Mouse (Mus musculus): ENCODE data around the gene Aldh2. TPM values are rescaled to one million over a fixed set of nuclear protein-coding genes. Genes with fewer than 3 reads are reported as not detected.

The Aldh2 gene
- polyA plus RNA-seq, 2 experiments = 108 to 328 TPM

GRCm38 (mm10) chr5:121586400-121587039 is 7.1 kb downstream of the Aldh2 start:
- Histone ChIP-seq H3K4me1 (ENCODE audit: control insufficient read depth, insufficient read depth, low read length) (peaks cover 12% of the 10 kb centered on the region), H3K27ac (replicated peaks; ENCODE audit: low read depth, low read length) (no peak overlapping the region), H3K9me3 (ENCODE audit: control insufficient read depth, low read length) (no peaks in the 10 kb centered on the region), H3K4me2 (replicated peaks; ENCODE audit: low read depth, low read length, severe bottlenecking) (no peak overlapping the region), H3K27me3 (ENCODE audit: control insufficient read depth, insufficient read depth, low read length) (no peaks in the 10 kb centered on the region), H3K9ac (ENCODE audit: low read depth, low read length, severe bottlenecking) (no peak overlapping the region), H3K4me3 (replicated peaks; ENCODE audit: low read length) (no peak overlapping the region), H3K36me3 (ENCODE audit: control insufficient read depth, insufficient read depth, low read length) (no peaks in the 10 kb centered on the region; the same call in none of the 2 replicates)
- no peak for TF ChIP-seq POLR2A (IDR thresholded peaks at IDR 0.05; ENCODE audit: borderline replicate concordance, extremely low read depth, insufficient read depth, insufficient read length)
- ATAC-seq (ENCODE audit: low FRiP score, low read depth) = no peak
- WGBS = 57% methylated on average over 6 of the region's 6 CpGs
- no peak for DNase-seq (ENCODE audit: low spot score)

GRCm38 (mm10) chr5:121585699-121586098 is 7.9 kb downstream of the Aldh2 start:
- no peak overlapping the region for H3K4me2 ChIP-seq (replicated peaks; ENCODE audit: low read depth, low read length, severe bottlenecking)
- H3K27me3 ChIP-seq (ENCODE audit: control insufficient read depth, insufficient read depth, low read length) = no peaks in the 10 kb centered on the region
- H3K9ac ChIP-seq (ENCODE audit: low read depth, low read length, severe bottlenecking) = no peak overlapping the region
- H3K36me3 ChIP-seq (ENCODE audit: control insufficient read depth, insufficient read depth, low read length) = peaks cover 4% of the 10 kb centered on the region
- no peak for ATAC-seq (ENCODE audit: low FRiP score, low read depth)
- no peaks in the 10 kb centered on the region for H3K9me3 ChIP-seq (ENCODE audit: control insufficient read depth, low read length)
- peaks cover 12% of the 10 kb centered on the region for H3K4me1 ChIP-seq (ENCODE audit: control insufficient read depth, insufficient read depth, low read length)
- no peak for TF ChIP-seq POLR2A (IDR thresholded peaks at IDR 0.05; ENCODE audit: borderline replicate concordance, extremely low read depth, insufficient read depth, insufficient read length)
- 84% methylated on average over 5 of the region's 5 CpGs for whole genome bisulfite sequencing
- H3K4me3 ChIP-seq (replicated peaks; ENCODE audit: low read length) = no peak overlapping the region
- no peak for DNase-seq (ENCODE audit: low spot score)
- H3K27ac ChIP-seq (replicated peaks; ENCODE audit: low read depth, low read length) = no peak overlapping the region

DNA sequence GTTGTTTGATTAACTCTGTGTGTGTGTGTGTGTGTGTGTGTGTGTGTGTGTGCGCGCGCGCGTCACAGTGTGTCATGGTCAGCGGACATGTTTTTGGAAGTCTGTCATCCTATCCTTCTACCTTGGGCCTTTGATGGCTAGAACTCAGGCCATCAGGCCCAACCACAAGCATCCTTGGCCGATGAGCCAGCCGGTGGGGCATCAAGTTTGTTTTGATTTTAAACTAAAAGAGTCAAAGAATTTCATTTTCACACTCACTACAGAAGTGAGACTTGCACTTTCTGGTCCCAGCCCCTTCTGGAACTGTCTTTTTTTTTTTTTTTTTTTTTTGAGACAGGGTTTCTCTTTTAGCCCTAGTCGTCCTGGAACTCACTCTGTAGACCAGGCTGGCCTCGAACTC is 8.6 kb downstream of the Aldh2 start:
- Histone ChIP-seq H3K27me3 (ENCODE audit: control insufficient read depth, insufficient read depth, low read length) (no peaks in the 10 kb centered on the region), H3K36me3 (ENCODE audit: control insufficient read depth, insufficient read depth, low read length) (peaks cover 11% of the 10 kb centered on the region), H3K4me1 (ENCODE audit: control insufficient read depth, insufficient read depth, low read length) (peaks cover 12% of the 10 kb centered on the region), H3K27ac (replicated peaks; ENCODE audit: low read depth, low read length) (no peak overlapping the region), H3K9ac (ENCODE audit: low read depth, low read length, severe bottlenecking) (no peak overlapping the region), H3K9me3 (ENCODE audit: control insufficient read depth, low read length) (no peaks in the 10 kb centered on the region), H3K4me2 (replicated peaks; ENCODE audit: low read depth, low read length, severe bottlenecking) (no peak overlapping the region), H3K4me3 (replicated peaks; ENCODE audit: low read length) (no peak overlapping the region)
- DNase-seq (ENCODE audit: low spot score) (no peak), ATAC-seq (ENCODE audit: low FRiP score, low read depth) (no peak)
- WGBS = 95% methylated on average over 10 of the region's 10 CpGs
- no peak for TF ChIP-seq POLR2A (IDR thresholded peaks at IDR 0.05; ENCODE audit: borderline replicate concordance, extremely low read depth, insufficient read depth, insufficient read length)

DNA sequence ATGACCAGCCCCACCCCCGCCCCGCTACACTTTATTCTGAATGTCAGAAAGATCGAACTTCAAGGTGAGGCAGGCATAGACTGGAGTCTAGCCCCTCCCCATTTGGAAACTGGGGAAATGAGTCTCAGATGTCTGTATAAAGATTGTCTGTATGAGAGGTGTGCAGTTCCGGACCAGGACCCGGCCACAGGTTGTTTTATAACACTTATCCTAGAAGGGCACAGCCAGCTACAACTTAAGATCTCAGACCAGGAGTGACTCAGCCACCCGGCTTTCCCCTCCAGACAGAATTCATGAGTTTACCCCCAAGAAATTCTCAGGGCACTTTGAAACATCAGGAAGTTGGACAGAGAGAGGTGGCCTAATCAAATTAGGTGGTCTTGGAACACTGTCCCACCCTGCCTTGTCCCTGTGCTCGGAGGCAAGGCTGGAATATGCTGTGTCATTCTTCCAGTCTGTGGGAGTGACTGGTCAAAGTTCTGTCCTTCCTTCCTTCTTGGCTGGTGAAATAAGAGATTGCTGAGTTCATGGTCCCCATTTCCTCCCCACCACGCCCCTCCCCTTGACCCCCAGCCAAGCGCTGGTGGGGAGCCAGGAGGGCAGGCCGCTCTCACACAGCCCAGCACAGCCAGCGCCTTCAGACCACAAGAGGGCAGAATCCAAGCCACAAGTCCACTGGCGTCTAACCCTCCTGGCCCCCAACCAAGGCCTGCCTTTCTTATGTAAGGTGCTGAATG is 9.7 kb downstream of the Aldh2 start:
- peak overlapping the region; percentile 48; the same call in 1 of the 2 replicates for H3K27ac ChIP-seq (replicated peaks; ENCODE audit: low read depth, low read length)
- no peaks in the 10 kb centered on the region for H3K27me3 ChIP-seq (ENCODE audit: control insufficient read depth, insufficient read depth, low read length)
- no peak overlapping the region for H3K9ac ChIP-seq (ENCODE audit: low read depth, low read length, severe bottlenecking)
- peaks cover 21% of the 10 kb centered on the region for H3K36me3 ChIP-seq (ENCODE audit: control insufficient read depth, insufficient read depth, low read length)
- ATAC-seq (ENCODE audit: low FRiP score, low read depth) (peak; percentile 47; the same call in 1 of the 2 replicates), DNase-seq (ENCODE audit: low spot score) (peak; percentile 50)
- no peaks in the 10 kb centered on the region for H3K9me3 ChIP-seq (ENCODE audit: control insufficient read depth, low read length)
- WGBS = 53% methylated on average over 12 of the region's 12 CpGs
- H3K4me2 ChIP-seq (replicated peaks; ENCODE audit: low read depth, low read length, severe bottlenecking) = no peak overlapping the region
- peaks cover 12% of the 10 kb centered on the region for H3K4me1 ChIP-seq (ENCODE audit: control insufficient read depth, insufficient read depth, low read length)
- H3K4me3 ChIP-seq (replicated peaks; ENCODE audit: low read length) = no peak overlapping the region
- TF ChIP-seq POLR2A (IDR thresholded peaks at IDR 0.05; ENCODE audit: borderline replicate concordance, extremely low read depth, insufficient read depth, insufficient read length) = no peak

DNA sequence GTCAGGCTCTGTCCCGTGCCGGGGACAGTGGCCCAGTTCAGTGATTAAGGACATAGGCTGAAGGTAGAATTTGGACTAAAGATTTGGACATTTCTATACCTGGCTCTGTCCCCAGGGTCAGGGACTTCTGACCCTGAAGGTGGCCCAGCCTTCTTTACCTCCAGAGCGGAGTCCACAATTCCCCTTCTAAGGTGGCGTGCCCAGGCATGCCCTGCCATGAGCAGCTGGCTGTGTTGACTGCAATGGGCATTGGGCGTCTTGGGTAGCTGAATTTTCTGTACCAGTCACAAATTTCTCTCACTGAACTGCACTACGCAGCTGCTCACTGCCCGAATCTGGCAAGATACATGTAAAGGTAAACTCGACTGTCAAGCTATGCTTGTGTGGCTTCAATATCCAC is 11.7 kb downstream of the Aldh2 start:
- ATAC-seq (ENCODE audit: low FRiP score, low read depth) = no peak
- 87% methylated on average over 8 of the region's 8 CpGs for WGBS

More for the DNA sequence above, 11.7 kb downstream of the Aldh2 start:
- Histone ChIP-seq H3K4me2 (replicated peaks; ENCODE audit: low read depth, low read length, severe bottlenecking) (no peak overlapping the region), H3K4me1 (ENCODE audit: control insufficient read depth, insufficient read depth, low read length) (peaks cover 12% of the 10 kb centered on the region), H3K9ac (ENCODE audit: low read depth, low read length, severe bottlenecking) (no peak overlapping the region), H3K27me3 (ENCODE audit: control insufficient read depth, insufficient read depth, low read length) (no peaks in the 10 kb centered on the region), H3K27ac (replicated peaks; ENCODE audit: low read depth, low read length) (no peak overlapping the region), H3K9me3 (ENCODE audit: control insufficient read depth, low read length) (no peaks in the 10 kb centered on the region), H3K4me3 (replicated peaks; ENCODE audit: low read length) (no peak overlapping the region), H3K36me3 (ENCODE audit: control insufficient read depth, insufficient read depth, low read length) (peaks cover 38% of the 10 kb centered on the region)
- no peak for TF ChIP-seq POLR2A (IDR thresholded peaks at IDR 0.05; ENCODE audit: borderline replicate concordance, extremely low read depth, insufficient read depth, insufficient read length)
- no peak for DNase-seq (ENCODE audit: low spot score)
